Mouse (Mus musculus): Measurements from ENCODE around the gene Aplnr. TPM values are rescaled to one million over a fixed set of nuclear protein-coding genes. Genes with fewer than 3 reads are reported as not detected.

The Aplnr gene
- polyA plus RNA-seq, 1 experiment from 2014 or later, result 63.2 TPM

- H3K4me1 ChIP-seq (ENCODE audit: control insufficient read depth, insufficient read depth, low read length), result no peaks in the 10 kb centered on the region
- no peaks in the 10 kb centered on the region for H3K9me3 ChIP-seq (ENCODE audit: control insufficient read depth, low read length)
- no peak for DNase-seq (ENCODE audit: low spot score)
- WGBS, result 78% methylated on average over 2 of the region's 2 CpGs
- ATAC-seq (ENCODE audit: low read depth), result no peak
- no peak overlapping the region for H3K9ac ChIP-seq (ENCODE audit: low read depth, low read length)
- H3K27me3 ChIP-seq (replicated peaks; ENCODE audit: control insufficient read depth, insufficient read depth, low read length), result no peaks in the 10 kb centered on the region
- H3K36me3 ChIP-seq (ENCODE audit: control insufficient read depth, insufficient read depth, low read length), result no peaks in the 10 kb centered on the region
- H3K4me3 ChIP-seq (ENCODE audit: low read depth, low read length), result no peak overlapping the region
- no peak overlapping the region for H3K27ac ChIP-seq (replicated peaks; ENCODE audit: low read depth, low read length)
- H3K4me2 ChIP-seq (ENCODE audit: low read depth, low read length), result no peak overlapping the region
Measured at GRCm38 (mm10) chr2:85144908-85145307, 8.9 kb downstream of the Aplnr start.

GRCm38 (mm10) chr2:85145346-85145745 is 9.3 kb downstream of the Aplnr start:
- Histone ChIP-seq H3K9ac (ENCODE audit: low read depth, low read length) (no peak overlapping the region), H3K36me3 (ENCODE audit: control insufficient read depth, insufficient read depth, low read length) (no peaks in the 10 kb centered on the region), H3K27me3 (replicated peaks; ENCODE audit: control insufficient read depth, insufficient read depth, low read length) (no peaks in the 10 kb centered on the region), H3K27ac (replicated peaks; ENCODE audit: low read depth, low read length) (no peak overlapping the region), H3K9me3 (ENCODE audit: control insufficient read depth, low read length) (no peaks in the 10 kb centered on the region), H3K4me1 (ENCODE audit: control insufficient read depth, insufficient read depth, low read length) (no peaks in the 10 kb centered on the region), H3K4me3 (ENCODE audit: low read depth, low read length) (no peak overlapping the region), H3K4me2 (ENCODE audit: low read depth, low read length) (no peak overlapping the region)
- ATAC-seq (ENCODE audit: low read depth), result no peak
- WGBS, result 76% methylated on average over 3 of the region's 3 CpGs
- no peak for DNase-seq (ENCODE audit: low spot score)

- WGBS, result 77% methylated on average over 2 of the region's 2 CpGs
- Histone ChIP-seq H3K4me1 (ENCODE audit: control insufficient read depth, insufficient read depth, low read length) (no peaks in the 10 kb centered on the region), H3K36me3 (ENCODE audit: control insufficient read depth, insufficient read depth, low read length) (no peaks in the 10 kb centered on the region), H3K9ac (ENCODE audit: low read depth, low read length) (no peak overlapping the region), H3K27ac (replicated peaks; ENCODE audit: low read depth, low read length) (no peak overlapping the region), H3K9me3 (ENCODE audit: control insufficient read depth, low read length) (no peaks in the 10 kb centered on the region), H3K4me3 (ENCODE audit: low read depth, low read length) (no peak overlapping the region), H3K4me2 (ENCODE audit: low read depth, low read length) (no peak overlapping the region), H3K27me3 (replicated peaks; ENCODE audit: control insufficient read depth, insufficient read depth, low read length) (no peaks in the 10 kb centered on the region)
- no peak for ATAC-seq (ENCODE audit: low read depth)
- no peak for DNase-seq (ENCODE audit: low spot score)
Measured at GRCm38 (mm10) chr2:85147481-85147880, 11.5 kb downstream of the Aplnr start.

- no peak overlapping the region for H3K27ac ChIP-seq (replicated peaks; ENCODE audit: low read depth, low read length)
- H3K4me3 ChIP-seq (ENCODE audit: low read depth, low read length), result no peak overlapping the region
- H3K4me2 ChIP-seq (ENCODE audit: low read depth, low read length), result no peak overlapping the region
- H3K36me3 ChIP-seq (ENCODE audit: control insufficient read depth, insufficient read depth, low read length), result no peaks in the 10 kb centered on the region
- H3K4me1 ChIP-seq (ENCODE audit: control insufficient read depth, insufficient read depth, low read length), result no peaks in the 10 kb centered on the region
- 95% methylated on average over 1 of the region's 1 CpGs for WGBS
- H3K27me3 ChIP-seq (replicated peaks; ENCODE audit: control insufficient read depth, insufficient read depth, low read length), result no peaks in the 10 kb centered on the region
- H3K9ac ChIP-seq (ENCODE audit: low read depth, low read length), result no peak overlapping the region
- H3K9me3 ChIP-seq (ENCODE audit: control insufficient read depth, low read length), result no peaks in the 10 kb centered on the region
- no peak for DNase-seq (ENCODE audit: low spot score)
- no peak for ATAC-seq (ENCODE audit: low read depth)
Measured at GRCm38 (mm10) chr2:85150373-85150772, 14.3 kb downstream of the Aplnr start.

GRCm38 (mm10) chr2:85151233-85151632 is 15.2 kb downstream of the Aplnr start:
- no peaks in the 10 kb centered on the region for H3K4me1 ChIP-seq (ENCODE audit: control insufficient read depth, insufficient read depth, low read length)
- no peak overlapping the region for H3K4me3 ChIP-seq (ENCODE audit: low read depth, low read length)
- H3K27ac ChIP-seq (replicated peaks; ENCODE audit: low read depth, low read length), result no peak overlapping the region
- no peak overlapping the region for H3K9ac ChIP-seq (ENCODE audit: low read depth, low read length)
- H3K36me3 ChIP-seq (ENCODE audit: control insufficient read depth, insufficient read depth, low read length), result no peaks in the 10 kb centered on the region
- DNase-seq (ENCODE audit: low spot score), result no peak
- ATAC-seq (ENCODE audit: low read depth), result no peak
- H3K4me2 ChIP-seq (ENCODE audit: low read depth, low read length), result no peak overlapping the region
- H3K9me3 ChIP-seq (ENCODE audit: control insufficient read depth, low read length), result no peaks in the 10 kb centered on the region
- WGBS, result 85% methylated on average over 2 of the region's 2 CpGs
- H3K27me3 ChIP-seq (replicated peaks; ENCODE audit: control insufficient read depth, insufficient read depth, low read length), result no peaks in the 10 kb centered on the region

GRCm38 (mm10) chr2:85155334-85155733 is 19.3 kb downstream of the Aplnr start:
- Histone ChIP-seq H3K9ac (ENCODE audit: low read depth, low read length) (no peak overlapping the region), H3K4me3 (ENCODE audit: low read depth, low read length) (no peak overlapping the region), H3K4me1 (ENCODE audit: control insufficient read depth, insufficient read depth, low read length) (no peaks in the 10 kb centered on the region), H3K36me3 (ENCODE audit: control insufficient read depth, insufficient read depth, low read length) (no peaks in the 10 kb centered on the region), H3K27ac (replicated peaks; ENCODE audit: low read depth, low read length) (no peak overlapping the region), H3K9me3 (ENCODE audit: control insufficient read depth, low read length) (no peaks in the 10 kb centered on the region), H3K27me3 (replicated peaks; ENCODE audit: control insufficient read depth, insufficient read depth, low read length) (no peaks in the 10 kb centered on the region), H3K4me2 (ENCODE audit: low read depth, low read length) (no peak overlapping the region)
- ATAC-seq (ENCODE audit: low read depth) (no peak), DNase-seq (ENCODE audit: low spot score) (no peak)
- whole genome bisulfite sequencing, result 81% methylated on average over 9 of the region's 9 CpGs

- WGBS, result 90% methylated on average over 5 of the region's 5 CpGs
Measured at GRCm38 (mm10) chr2:85156136-85156535, 20.1 kb downstream of the Aplnr start.

GRCm38 (mm10) chr2:85157382-85157781 is 21.4 kb downstream of the Aplnr start:
- DNase-seq (ENCODE audit: low spot score), result no peak
- Histone ChIP-seq H3K4me2 (ENCODE audit: low read depth, low read length) (no peak overlapping the region), H3K4me1 (ENCODE audit: control insufficient read depth, insufficient read depth, low read length) (0 out of 2 replicates have a peak, but pooled peaks cover 5% of the 10 kb centered on the region), H3K27ac (replicated peaks; ENCODE audit: low read depth, low read length) (no peak overlapping the region), H3K27me3 (replicated peaks; ENCODE audit: control insufficient read depth, insufficient read depth, low read length) (no peaks in the 10 kb centered on the region), H3K9me3 (ENCODE audit: control insufficient read depth, low read length) (no peaks in the 10 kb centered on the region), H3K36me3 (ENCODE audit: control insufficient read depth, insufficient read depth, low read length) (no peaks in the 10 kb centered on the region), H3K9ac (ENCODE audit: low read depth, low read length) (no peak overlapping the region), H3K4me3 (ENCODE audit: low read depth, low read length) (no peak overlapping the region)
- no peak for ATAC-seq (ENCODE audit: low read depth)
- 81% methylated on average over 3 of the region's 3 CpGs for WGBS

More at GRCm38 (mm10) chr2:85156136-85156535, 20.1 kb downstream of the Aplnr start:
- DNase-seq (ENCODE audit: low spot score) (no peak), ATAC-seq (ENCODE audit: low read depth) (no peak)
- Histone ChIP-seq H3K4me1 (ENCODE audit: control insufficient read depth, insufficient read depth, low read length) (no peaks in the 10 kb centered on the region), H3K4me3 (ENCODE audit: low read depth, low read length) (no peak overlapping the region), H3K27me3 (replicated peaks; ENCODE audit: control insufficient read depth, insufficient read depth, low read length) (no peaks in the 10 kb centered on the region), H3K27ac (replicated peaks; ENCODE audit: low read depth, low read length) (no peak overlapping the region), H3K4me2 (ENCODE audit: low read depth, low read length) (no peak overlapping the region), H3K36me3 (ENCODE audit: control insufficient read depth, insufficient read depth, low read length) (no peaks in the 10 kb centered on the region), H3K9ac (ENCODE audit: low read depth, low read length) (no peak overlapping the region), H3K9me3 (ENCODE audit: control insufficient read depth, low read length) (no peaks in the 10 kb centered on the region)

- H3K4me3 ChIP-seq (ENCODE audit: low read depth, low read length), result no peak overlapping the region
- no peak overlapping the region for H3K9ac ChIP-seq (ENCODE audit: low read depth, low read length)
- H3K27ac ChIP-seq (replicated peaks; ENCODE audit: low read depth, low read length), result no peak overlapping the region
- H3K36me3 ChIP-seq (ENCODE audit: control insufficient read depth, insufficient read depth, low read length), result no peaks in the 10 kb centered on the region
- ATAC-seq (ENCODE audit: low read depth), result no peak
- WGBS, result 62% methylated on average over 4 of the region's 4 CpGs
- 0 out of 2 replicates have a peak, but pooled peaks cover 5% of the 10 kb centered on the region for H3K4me1 ChIP-seq (ENCODE audit: control insufficient read depth, insufficient read depth, low read length)
- H3K9me3 ChIP-seq (ENCODE audit: control insufficient read depth, low read length), result no peaks in the 10 kb centered on the region
- no peaks in the 10 kb centered on the region for H3K27me3 ChIP-seq (replicated peaks; ENCODE audit: control insufficient read depth, insufficient read depth, low read length)
- H3K4me2 ChIP-seq (ENCODE audit: low read depth, low read length), result no peak overlapping the region
- no peak for DNase-seq (ENCODE audit: low spot score)
Measured at GRCm38 (mm10) chr2:85160901-85161637, 25.0 kb downstream of the Aplnr start.
